Mouse (Mus musculus): ENCODE measurements around the gene Aplnr. TPM values are rescaled to one million over a fixed set of nuclear protein-coding genes. Genes with fewer than 3 reads are reported as not detected.

The Aplnr gene
- total and polyA plus RNA-seq, 3 experiments = not detected

GRCm38 (mm10) chr2:85110288-85110875, 25.6 kb upstream of the Aplnr start:
- H3K4me1 ChIP-seq (ENCODE audit: control insufficient read depth in 1 of 2, insufficient read depth in 2 of 2) = peaks cover 2 to 17% of the 10 kb centered on the region in 2 experiments; a peak in 2 of 4 replicates
- dilution Hi-C loops (cut with MboI; ENCODE audit: extremely low pct_ligation_motif_present, extremely low pct_unique_long_range_greater_than_20kb, low sequenced_read_pairs) = no loop called here
- no peak for DNase-seq (ENCODE audit: extremely low read depth)
- no peak for TF ChIP-seq ZNF384 (IDR thresholded peaks at IDR 0.05; ENCODE audit: low read depth, low read length)
- TF ChIP-seq ETS1 (conservative IDR thresholded peaks at IDR 0.05; ENCODE audit: low read depth, low read length) = no peak
- no peak for TF ChIP-seq GABPA (IDR thresholded peaks at IDR 0.05; ENCODE audit: insufficient replicate concordance, low read depth, low read length)
- TF ChIP-seq USF1 (IDR thresholded peaks at IDR 0.05; ENCODE audit: low read depth, low read length) = no peak
- no peak for TF ChIP-seq SMC3 (IDR thresholded peaks at IDR 0.05; ENCODE audit: low read depth, low read length)
- no peak for TF ChIP-seq CHD1 (IDR thresholded peaks at IDR 0.05; ENCODE audit: low read depth, low read length)
- TF ChIP-seq RAD21 (IDR thresholded peaks at IDR 0.05; ENCODE audit: low read depth, low read length) = no peak
- TF ChIP-seq MXI1 (IDR thresholded peaks at IDR 0.05; ENCODE audit: low read depth, low read length) = no peak
- no peak for TF ChIP-seq IRF4 (IDR thresholded peaks at IDR 0.05; ENCODE audit: low read depth, low read length)
- TF ChIP-seq CHD2 (IDR thresholded peaks at IDR 0.05; ENCODE audit: low read length) = no peak
- no peak overlapping the region for H3K9ac ChIP-seq (ENCODE audit: insufficient read depth, low read depth)
- H3K9me3 ChIP-seq (replicated peaks; ENCODE audit: low read length) = no peaks in the 10 kb centered on the region
- H3K4me2 ChIP-seq (ENCODE audit: insufficient read depth, low read depth, poor library complexity, severe bottlenecking) = no peak overlapping the region
- no peaks in the 10 kb centered on the region for H3K36me3 ChIP-seq (replicated peaks in 1 of 2; ENCODE audit: control insufficient read depth in 1 of 2, insufficient read depth in 1 of 2, low read length in 1 of 2)
- H3K27me3 ChIP-seq (replicated peaks) = no peaks in the 10 kb centered on the region
- no peaks in the 10 kb centered on the region for H3K79me2 ChIP-seq (replicated peaks; ENCODE audit: control insufficient read depth, extremely low read depth, insufficient read depth, poor library complexity, severe bottlenecking)
- no peak overlapping the region for H3K27ac ChIP-seq (ENCODE audit: insufficient read depth, low read depth)
- in situ Hi-C loops (cut with MboI; ENCODE audit: low pct_ligation_motif_present, low pct_unique_long_range_greater_than_20kb, low sequenced_read_pairs) = no loop called here
- no peak overlapping the region for H3K4me3 ChIP-seq (replicated peaks in 1 of 3; ENCODE audit: low read depth in 2 of 3, low read length in 2 of 3, poor library complexity in 1 of 3)

GRCm38 (mm10) chr2:85123187-85123868, 12.7 kb upstream of the Aplnr start:
- no peak overlapping the region for H3K4me3 ChIP-seq (replicated peaks in 1 of 3; ENCODE audit: low read depth in 2 of 3, low read length in 2 of 3, poor library complexity in 1 of 3)
- H3K36me3 ChIP-seq (replicated peaks in 1 of 2; ENCODE audit: control insufficient read depth in 1 of 2, insufficient read depth in 1 of 2, low read length in 1 of 2) = no peaks in the 10 kb centered on the region
- H3K27me3 ChIP-seq (replicated peaks) = no peaks in the 10 kb centered on the region
- dilution Hi-C loops (cut with MboI; ENCODE audit: extremely low pct_ligation_motif_present, extremely low pct_unique_long_range_greater_than_20kb, low sequenced_read_pairs) (no loop called here), in situ Hi-C loops (cut with MboI; ENCODE audit: low pct_ligation_motif_present, low pct_unique_long_range_greater_than_20kb, low sequenced_read_pairs) (loop anchor here (5.0 to 10.0 kb wide), 2 partner anchors 124 to 441 kb away; no protein-coding TSS in a partner anchor)
- H3K4me1 ChIP-seq (ENCODE audit: control insufficient read depth in 1 of 2, insufficient read depth in 2 of 2) = no peaks in the 10 kb centered on the region
- no peak overlapping the region for H3K27ac ChIP-seq (ENCODE audit: insufficient read depth, low read depth)
- H3K4me2 ChIP-seq (ENCODE audit: insufficient read depth, low read depth, poor library complexity, severe bottlenecking) = no peak overlapping the region
- peak; percentile 58 for DNase-seq (ENCODE audit: extremely low read depth)
- no peaks in the 10 kb centered on the region for H3K9me3 ChIP-seq (replicated peaks; ENCODE audit: low read length)
- TF ChIP-seq ZC3H11A (IDR thresholded peaks at IDR 0.05; ENCODE audit: low read depth, low read length) = 0 out of 2 replicates have a peak, but pooled peaks have one; percentile 6
- TF ChIP-seq PAX5 (IDR thresholded peaks at IDR 0.05; ENCODE audit: low read length) = no peak
- peak; percentile 84 for TF ChIP-seq SMC3 (IDR thresholded peaks at IDR 0.05; ENCODE audit: low read depth, low read length)
- TF ChIP-seq RCOR1 (conservative IDR thresholded peaks at IDR 0.05; ENCODE audit: low read depth, low read length) = no peak
- TF ChIP-seq RAD21 (IDR thresholded peaks at IDR 0.05; ENCODE audit: low read depth, low read length) = peak; percentile 95
- peak; percentile 65 to 92 for TF ChIP-seq CTCF (conservative IDR thresholded peaks at IDR 0.05 in 1 of 2, IDR thresholded peaks at IDR 0.05 in 1 of 2; ENCODE audit: low read depth in 2 of 2, low read length in 2 of 2)
- H3K79me2 ChIP-seq (replicated peaks; ENCODE audit: control insufficient read depth, extremely low read depth, insufficient read depth, poor library complexity, severe bottlenecking) = no peaks in the 10 kb centered on the region
- no peak overlapping the region for H3K9ac ChIP-seq (ENCODE audit: insufficient read depth, low read depth)
